Mouse (Mus musculus) intestine, embryonic 14.5 days (tissue): ENCODE data around the gene Ints11. TPM values are rescaled to one million over a fixed set of nuclear protein-coding genes. Genes with fewer than 3 reads are reported as not detected.

ENCODE experiments used
- microRNA-seq: library from miRNA; unstranded; fragments of <30 nt; microRNA quantifications from one replicate; pipeline ENCODE4, GENCODE M21; 2016
- polyA plus RNA-seq: library from polyadenylated mRNA; unstranded; fragments of >200 nt; fragmentation: Nextera tagmentation; extraction: Ambion mirVana; gene quantifications from 2 replicates; pipeline ENCODE4 v1.2.1, GENCODE M21; 2014

Gene Ints11
- polyA plus RNA-seq, 1 experiment from 2014 or later, result 69.3 TPM

Small RNA genes within 50 kb of the gene (microRNA-seq; reads per million reads assigned to microRNA genes)
- gene Gm22991, result not detected

Other genes starting within 250 kb of the Ints11 start
- 48.7 and 52.6 TPM in 2 replicates for gene Cdk11b, start 244.7 kb upstream of the Ints11 start, polyA plus RNA-seq
- gene Gm10563, start 224.1 kb upstream of the Ints11 start, polyA plus RNA-seq, result not detected in 2 replicates
- 30.3 and 31.1 TPM in 2 replicates for gene Mmp23, start 216.2 kb upstream of the Ints11 start, polyA plus RNA-seq
- 17.4 and 19.7 TPM in 2 replicates for gene Mib2, start 200.3 kb upstream of the Ints11 start, polyA plus RNA-seq
- 2.0 and 3.1 TPM in 2 replicates for gene Fndc10, start 175.2 kb upstream of the Ints11 start, polyA plus RNA-seq
- gene Ssu72, start 164.7 kb upstream of the Ints11 start, polyA plus RNA-seq, result 149 and 151 TPM in 2 replicates
- 0.55 and 0.60 TPM in 2 replicates for gene Tmem240, start 134.7 kb upstream of the Ints11 start, polyA plus RNA-seq
- gene Atad3a, start 108.5 kb upstream of the Ints11 start, polyA plus RNA-seq, result 134 and 136 TPM in 2 replicates
- 16.4 and 16.6 TPM in 2 replicates for gene Vwa1, start 94.8 kb upstream of the Ints11 start, polyA plus RNA-seq
- gene Tmem88b, start 83.7 kb upstream of the Ints11 start, polyA plus RNA-seq, result 0.55 and 0.69 TPM in 2 replicates
- not detected in 2 replicates for gene Ankrd65, start 79.1 kb upstream of the Ints11 start, polyA plus RNA-seq
- gene Mrpl20, start 66.7 kb upstream of the Ints11 start, polyA plus RNA-seq, result 237 and 246 TPM in 2 replicates
- gene Ccnl2, start 57.1 kb upstream of the Ints11 start, polyA plus RNA-seq, result 161 and 192 TPM in 2 replicates
- gene Aurkaip1, start 38.3 kb upstream of the Ints11 start, polyA plus RNA-seq, result 133 and 151 TPM in 2 replicates
- gene Mxra8, start 29.9 kb upstream of the Ints11 start, polyA plus RNA-seq, result 60.0 and 73.3 TPM in 2 replicates
- 7.3 and 7.8 TPM in 2 replicates for gene Dvl1, start 22.1 kb upstream of the Ints11 start, polyA plus RNA-seq
- 0.38 and 0.43 TPM in 2 replicates for gene Tas1r3, start 6.2 kb upstream of the Ints11 start, polyA plus RNA-seq
- gene Cptp, start 106 bp upstream of the Ints11 start, polyA plus RNA-seq, result 20.5 and 21.4 TPM in 2 replicates
- gene Pusl1, start 22.2 kb downstream of the Ints11 start, polyA plus RNA-seq, result 55.6 and 55.9 TPM in 2 replicates
- gene Acap3, start 22.3 kb downstream of the Ints11 start, polyA plus RNA-seq, result 16.2 and 16.6 TPM in 2 replicates
- gene Ube2j2, start 74.3 kb downstream of the Ints11 start, polyA plus RNA-seq, result 114 and 124 TPM in 2 replicates
- 55.5 and 56.1 TPM in 2 replicates for gene C1qtnf12, start 92.8 kb downstream of the Ints11 start, polyA plus RNA-seq
- 16.6 and 17.9 TPM in 2 replicates for gene B3galt6, start 123.1 kb downstream of the Ints11 start, polyA plus RNA-seq
- gene Sdf4, start 123.3 kb downstream of the Ints11 start, polyA plus RNA-seq, result 157 and 165 TPM in 2 replicates
- gene Tnfrsf4, start 144.3 kb downstream of the Ints11 start, polyA plus RNA-seq, result 0.50 and 0.56 TPM in 2 replicates
- 1.6 and 2.0 TPM in 2 replicates for gene Tnfrsf18, start 156.6 kb downstream of the Ints11 start, polyA plus RNA-seq
- gene Ttll10, start 189.9 kb downstream of the Ints11 start, polyA plus RNA-seq, result 2.7 and 3.5 TPM in 2 replicates
- 34.5 and 38.8 TPM in 2 replicates for gene 9430015G10Rik, start 240.4 kb downstream of the Ints11 start, polyA plus RNA-seq